Mouse (Mus musculus) heart, embryonic 10.5 days (tissue): Measurements from ENCODE around the gene Stk38l. TPM values are rescaled to one million over a fixed set of nuclear protein-coding genes. Genes with fewer than 3 reads are reported as not detected.
A peak's percentile ranks its signal among the peaks of the same experiment; 100 is the strongest.

ENCODE experiments used
- DNase-seq: peaks from one replicate; pipeline ENCODE4 v3.0.0-alpha.2; 2017; ENCODE audit warnings: low spot score
- H3K27ac ChIP-seq: fragments of 300-500 bp; sonication (generic); 2 replicates; pipeline ENCODE4 v1.5.1; 2016; ENCODE audit warnings: mild to moderate bottlenecking
- H3K27me3 ChIP-seq: fragments of 300-500 bp; sonication (generic); 2 replicates; pipeline ENCODE4 v1.6.1; 2016; ENCODE audit warnings: mild to moderate bottlenecking; ENCODE audit not compliant: poor library complexity, insufficient read depth, severe bottlenecking
- H3K36me3 ChIP-seq: fragments of 300-500 bp; sonication (generic); 2 replicates; pipeline ENCODE4 v1.6.1; 2016; ENCODE audit warnings: mild to moderate bottlenecking, moderate library complexity
- H3K4me1 ChIP-seq: fragments of 300-500 bp; sonication (generic); 2 replicates; pipeline ENCODE4 v1.6.1; 2016; ENCODE audit warnings: mild to moderate bottlenecking
- H3K4me3 ChIP-seq: fragments of 300-500 bp; sonication (generic); 2 replicates; pipeline ENCODE4 v1.5.1; 2016; ENCODE audit warnings: mild to moderate bottlenecking, moderate library complexity
- H3K9me3 ChIP-seq: fragments of 300-500 bp; sonication (generic); 2 replicates; pipeline ENCODE4 v1.6.1; 2016; ENCODE audit warnings: mild to moderate bottlenecking, moderate library complexity
- WGBS: fragments of 180-500 bp; shearing (Covaris S2); methylation state at CpG from one replicate; pipeline ENCODE4 v1.1.7; 2016; 5-methylcytosine and 5-hydroxymethylcytosine counted together
- polyA plus RNA-seq: library from polyadenylated mRNA; unstranded; fragments of >200 nt; fragmentation: Nextera tagmentation; extraction: Ambion mirVana; gene quantifications from 2 replicates; pipeline ENCODE4 v1.2.1, GENCODE M21; 2016

The Stk38l gene
- polyA plus RNA-seq, 1 experiment from 2014 or later, result 31.7 TPM

DNA sequence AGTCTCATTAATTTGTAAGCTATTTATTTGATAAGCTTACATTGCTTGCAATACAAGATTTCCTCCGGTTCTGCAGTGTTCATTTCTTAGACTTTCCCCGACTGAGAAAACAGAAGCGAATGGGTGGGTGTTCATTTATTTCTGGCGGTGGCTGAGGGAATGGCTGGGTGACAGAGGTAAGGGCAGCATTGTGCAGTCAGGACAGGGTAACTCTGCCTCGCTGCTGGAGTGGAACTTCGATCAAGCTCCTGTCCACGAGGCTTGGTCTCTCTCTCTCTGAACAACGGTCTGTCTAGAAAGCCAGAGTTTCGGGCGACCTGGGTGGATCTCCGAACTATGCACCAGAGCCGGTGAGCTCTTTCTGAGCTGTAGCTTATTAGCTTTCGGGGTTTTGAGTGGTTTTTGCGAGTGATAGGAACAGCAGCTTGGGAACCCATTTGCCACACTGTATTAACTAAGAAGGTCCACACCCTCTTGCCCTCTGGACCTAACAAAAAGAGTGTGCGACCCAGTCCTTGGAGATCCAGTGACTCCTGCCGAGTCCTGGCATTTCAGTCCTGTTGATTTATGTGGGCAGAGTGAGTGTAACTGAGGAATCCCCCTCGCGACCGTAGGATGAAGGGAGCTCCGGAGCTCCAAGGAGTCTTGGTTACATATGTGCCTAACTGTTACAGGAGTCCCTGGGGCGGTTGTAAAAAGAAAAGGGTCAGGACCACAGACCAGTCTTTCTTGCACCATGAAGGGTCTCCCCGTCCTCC is 70.5 kb downstream of the Stk38l start:
- 15% methylated on average over 22 of the region's 22 CpGs for WGBS
- peak overlapping the region; percentile 76 for H3K27ac ChIP-seq

DNA sequence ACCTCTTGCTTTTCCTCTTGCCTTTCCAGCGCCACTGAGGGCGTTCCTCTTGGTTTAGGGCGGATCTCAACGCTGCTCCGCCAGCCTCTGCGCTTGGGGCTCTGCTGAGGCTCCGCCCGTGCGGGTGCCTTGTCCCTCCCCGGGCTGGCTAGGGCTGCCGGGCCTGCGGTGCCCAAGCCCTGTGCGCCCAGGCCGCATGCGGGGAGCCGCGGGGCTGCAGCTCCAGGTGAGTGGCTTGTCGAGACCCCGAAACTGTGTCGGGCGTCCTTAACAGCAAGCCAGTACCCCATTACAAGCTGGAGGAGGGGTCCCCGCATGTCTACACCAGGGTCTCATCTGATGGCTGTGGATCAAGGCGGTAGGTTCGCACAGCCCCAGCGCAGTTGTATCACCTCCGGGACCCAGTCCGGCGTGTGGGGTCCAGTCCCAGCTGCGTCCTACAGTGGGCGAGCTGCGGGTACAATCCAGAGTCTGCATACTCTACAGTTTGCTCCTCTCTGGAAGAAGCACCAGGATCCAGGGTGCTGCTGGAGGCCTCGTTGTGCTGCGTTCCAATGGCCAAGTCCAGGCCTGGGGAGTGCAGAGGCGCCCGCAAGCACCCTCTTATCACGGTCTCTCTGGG is 71.2 kb downstream of the Stk38l start, which contains the start of gene Arntl2:
Gene Arntl2, plus strand, starts transcription at position 132 of the 622 bp plus-strand sequence.
- peaks cover 8% of the 10 kb centered on the region; the same call in 1 of the 2 replicates for H3K27me3 ChIP-seq
- H3K4me1 ChIP-seq, result peaks cover 16% of the 10 kb centered on the region; the same call in 1 of the 2 replicates
- H3K36me3 ChIP-seq, result no peaks in the 10 kb centered on the region
- no peaks in the 10 kb centered on the region for H3K9me3 ChIP-seq
- under 1% methylated on average over 36 of the region's 36 CpGs for WGBS
- peak within 1 kb of the TSS; percentile 76 for H3K27ac ChIP-seq
- peak within 1 kb of the TSS; percentile 60 for H3K4me3 ChIP-seq
- peak; percentile 88 for DNase-seq

More for the DNA sequence above, 70.5 kb downstream of the Stk38l start:
- Histone ChIP-seq H3K4me1 (peaks cover 16% of the 10 kb centered on the region; the same call in 1 of the 2 replicates), H3K9me3 (no peaks in the 10 kb centered on the region), H3K27me3 (peaks cover 8% of the 10 kb centered on the region; the same call in 1 of the 2 replicates), H3K36me3 (no peaks in the 10 kb centered on the region), H3K4me3 (peak overlapping the region; percentile 60)
- no peak for DNase-seq

DNA sequence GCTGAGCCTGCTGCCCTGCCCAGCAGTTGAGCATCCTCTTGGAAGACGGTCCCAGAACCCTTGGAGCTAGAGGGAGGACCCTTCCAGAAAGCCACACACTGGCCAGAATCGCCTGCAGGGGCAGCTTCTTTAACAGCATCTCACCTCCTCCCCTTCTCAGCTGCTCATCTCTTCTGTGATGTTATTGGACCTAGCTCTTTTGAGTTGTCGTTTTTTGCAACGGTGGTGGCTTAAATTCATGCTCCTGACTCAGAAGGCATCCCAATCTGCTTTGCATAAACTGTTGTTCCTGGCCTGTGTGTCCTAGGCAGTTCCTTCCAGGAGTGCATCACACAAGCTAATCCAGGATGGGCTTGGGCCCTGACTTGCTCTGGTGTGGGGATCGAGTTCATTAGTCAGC is 72.7 kb downstream of the Stk38l start:
- DNase-seq, result no peak

DNA sequence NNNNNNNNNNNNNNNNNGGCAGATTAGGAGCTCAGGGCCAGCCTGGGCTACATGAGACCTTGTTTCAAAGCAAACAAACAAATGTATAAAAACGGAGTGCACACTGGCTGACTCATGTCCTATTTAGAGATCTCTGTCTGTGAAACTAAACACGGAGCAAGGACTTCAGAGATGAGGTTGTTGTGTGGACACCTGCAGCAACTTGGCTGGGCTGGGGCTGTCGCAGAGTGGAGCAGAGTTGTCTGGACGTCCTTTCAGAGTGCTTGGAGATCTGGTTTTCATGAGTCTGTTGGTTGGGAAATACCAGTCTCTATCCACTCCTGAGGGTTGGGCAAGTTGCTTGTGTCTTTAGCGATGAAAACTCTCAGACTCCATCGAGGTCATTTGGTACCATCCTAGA is 85.2 kb downstream of the Stk38l start:
- Histone ChIP-seq H3K9me3 (no peaks in the 10 kb centered on the region), H3K36me3 (peaks cover 4% of the 10 kb centered on the region; the same call in 1 of the 2 replicates), H3K27me3 (no peaks in the 10 kb centered on the region), H3K4me3 (no peak overlapping the region), H3K27ac (no peak overlapping the region), H3K4me1 (peaks cover 6% of the 10 kb centered on the region; the same call in 1 of the 2 replicates)
- 84% methylated on average over 6 of the region's 6 CpGs for WGBS
- no peak for DNase-seq

More for the DNA sequence above, 72.7 kb downstream of the Stk38l start:
- Histone ChIP-seq H3K4me3 (no peak overlapping the region), H3K4me1 (peaks cover 16% of the 10 kb centered on the region; the same call in 1 of the 2 replicates), H3K9me3 (no peaks in the 10 kb centered on the region), H3K27me3 (peaks cover 8% of the 10 kb centered on the region; the same call in 1 of the 2 replicates), H3K27ac (no peak overlapping the region), H3K36me3 (no peaks in the 10 kb centered on the region)
- 54% methylated on average over 5 of the region's 5 CpGs for WGBS

DNA sequence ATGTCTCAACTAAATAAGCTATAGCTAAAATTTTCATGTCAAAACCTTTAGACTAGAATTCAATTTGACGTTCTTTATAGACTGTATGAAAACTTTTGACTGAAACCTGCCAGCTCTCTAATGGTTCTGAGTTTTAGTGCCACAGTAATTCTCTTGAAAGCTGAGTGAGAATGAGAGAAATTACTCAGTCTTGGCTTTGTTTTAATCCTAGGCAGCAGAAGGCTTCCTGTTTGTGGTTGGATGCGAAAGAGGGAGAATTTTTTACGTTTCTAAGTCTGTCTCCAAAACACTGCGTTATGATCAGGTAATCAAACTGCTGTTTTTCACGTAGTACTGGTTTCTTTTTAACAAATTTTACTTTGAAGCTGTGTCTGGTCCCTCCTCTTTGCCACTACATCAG is 88.2 kb downstream of the Stk38l start:
- no peak for DNase-seq
- H3K4me1 ChIP-seq, result no peaks in the 10 kb centered on the region
- WGBS, result 83% methylated on average over 5 of the region's 5 CpGs
- H3K36me3 ChIP-seq, result peaks cover 8% of the 10 kb centered on the region; the same call in 1 of the 2 replicates
- H3K4me3 ChIP-seq, result no peak overlapping the region
- no peaks in the 10 kb centered on the region for H3K27me3 ChIP-seq
- no peaks in the 10 kb centered on the region for H3K9me3 ChIP-seq
- H3K27ac ChIP-seq, result no peak overlapping the region

DNA sequence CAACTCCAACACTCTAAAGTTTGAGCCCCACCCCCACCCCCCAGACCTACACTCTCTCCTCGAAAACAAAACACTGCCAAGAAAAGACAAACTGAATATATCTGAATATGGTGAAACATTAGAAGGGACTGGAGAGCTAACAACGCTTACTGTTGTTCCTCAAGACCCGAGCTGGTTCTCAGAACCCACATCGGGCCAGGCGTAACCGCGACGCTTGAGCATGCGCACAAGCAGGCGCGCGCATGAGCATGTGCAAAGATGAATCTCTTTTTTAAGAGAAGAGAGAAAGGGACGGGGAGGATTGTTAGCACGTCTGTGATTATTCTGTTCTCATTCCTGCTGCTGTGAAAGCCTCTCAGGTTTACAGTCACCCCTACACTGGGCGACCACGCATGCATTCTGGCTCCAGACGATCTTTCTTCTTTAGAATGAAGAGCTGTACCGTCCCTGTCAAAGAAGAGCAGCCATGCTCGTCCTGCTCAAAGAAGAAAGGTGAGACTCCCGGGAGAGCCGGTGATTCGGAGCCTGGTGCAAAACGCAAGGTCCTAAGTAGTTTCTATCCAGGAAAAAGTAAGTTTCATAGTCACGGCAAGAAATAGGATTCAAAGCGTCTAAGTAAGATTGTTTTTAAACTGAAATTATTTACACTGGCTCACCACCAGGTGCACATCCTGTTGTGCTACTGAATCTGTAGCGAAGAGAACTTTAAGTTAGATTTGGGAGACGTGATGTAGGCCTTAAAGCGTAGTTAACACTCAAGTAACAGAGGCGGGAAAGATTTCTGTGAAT is 95.6 kb downstream of the Stk38l start:
- H3K36me3 ChIP-seq, result 0 out of 2 replicates have a peak, but pooled peaks cover 7% of the 10 kb centered on the region
- no peaks in the 10 kb centered on the region for H3K4me1 ChIP-seq
- no peak for DNase-seq
- H3K9me3 ChIP-seq, result no peaks in the 10 kb centered on the region
- WGBS, result 84% methylated on average over 29 of the region's 29 CpGs
- no peaks in the 10 kb centered on the region for H3K27me3 ChIP-seq
- H3K27ac ChIP-seq, result no peak overlapping the region
- no peak overlapping the region for H3K4me3 ChIP-seq

DNA sequence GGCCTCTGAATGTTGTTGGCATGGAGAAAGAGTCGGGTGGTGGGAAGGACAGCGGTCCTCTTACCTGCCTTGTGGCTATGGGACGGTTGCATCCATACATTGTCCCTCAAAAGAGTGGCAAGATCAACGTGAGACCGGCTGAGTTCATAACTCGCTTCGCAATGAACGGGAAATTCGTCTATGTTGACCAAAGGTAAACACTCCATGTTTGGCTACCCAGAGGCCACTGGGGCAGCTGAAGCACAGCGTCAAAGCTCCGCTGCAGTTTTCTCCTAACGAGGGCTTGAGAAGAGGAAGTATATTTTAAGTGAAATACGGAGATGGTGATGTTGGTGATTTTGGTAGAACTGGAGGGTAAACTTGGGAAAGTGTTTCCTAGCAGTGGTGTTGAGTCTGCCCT is 97.2 kb downstream of the Stk38l start:
- H3K4me1 ChIP-seq, result no peaks in the 10 kb centered on the region
- H3K36me3 ChIP-seq, result 0 out of 2 replicates have a peak, but pooled peaks cover 4% of the 10 kb centered on the region
- H3K4me3 ChIP-seq, result no peak overlapping the region
- no peak overlapping the region for H3K27ac ChIP-seq
- no peak for DNase-seq
- no peaks in the 10 kb centered on the region for H3K27me3 ChIP-seq
- 89% methylated on average over 13 of the region's 13 CpGs for WGBS
- no peaks in the 10 kb centered on the region for H3K9me3 ChIP-seq

DNA sequence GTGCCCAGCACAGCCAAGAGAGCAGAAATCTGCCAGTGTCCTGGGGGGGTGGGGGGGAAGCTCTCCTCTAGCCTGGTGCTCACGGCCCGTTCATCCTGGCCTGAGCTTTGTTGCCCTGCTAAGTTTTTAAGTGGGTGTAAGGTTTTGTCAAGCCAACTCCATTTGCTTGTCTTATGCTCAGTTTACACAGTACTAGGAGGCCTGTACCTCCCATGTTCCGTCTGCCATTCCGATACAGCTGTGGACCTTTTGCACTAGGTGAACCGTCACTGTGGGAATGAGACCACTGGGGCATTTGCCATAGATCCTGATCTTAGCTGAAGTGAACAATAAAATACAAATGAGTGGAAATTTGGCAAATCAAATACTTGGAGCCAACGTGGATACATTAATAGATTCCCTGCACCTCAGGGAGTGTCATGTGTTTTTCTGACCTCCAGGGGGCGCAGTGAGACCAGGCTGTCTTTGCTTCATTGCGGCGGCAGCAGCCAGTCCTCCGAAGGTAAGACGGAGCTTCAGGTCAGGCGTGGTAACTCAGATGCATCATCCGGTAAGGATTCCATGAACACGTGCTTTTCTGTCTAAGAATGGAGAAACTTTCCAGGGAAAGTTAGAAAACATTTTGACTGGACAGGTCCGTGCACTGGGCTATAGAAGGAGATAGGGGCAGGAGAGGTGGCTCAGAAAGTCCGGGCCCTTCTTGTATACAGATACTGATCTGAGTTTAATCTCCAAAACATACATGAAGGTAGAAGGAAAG is 100.1 kb downstream of the Stk38l start:
- Histone ChIP-seq H3K4me1 (no peaks in the 10 kb centered on the region), H3K36me3 (0 out of 2 replicates have a peak, but pooled peaks cover 4% of the 10 kb centered on the region), H3K27me3 (no peaks in the 10 kb centered on the region), H3K27ac (no peak overlapping the region), H3K4me3 (no peak overlapping the region), H3K9me3 (no peaks in the 10 kb centered on the region)
- WGBS, result 45% methylated on average over 16 of the region's 16 CpGs
- peak; percentile 84 for DNase-seq

DNA sequence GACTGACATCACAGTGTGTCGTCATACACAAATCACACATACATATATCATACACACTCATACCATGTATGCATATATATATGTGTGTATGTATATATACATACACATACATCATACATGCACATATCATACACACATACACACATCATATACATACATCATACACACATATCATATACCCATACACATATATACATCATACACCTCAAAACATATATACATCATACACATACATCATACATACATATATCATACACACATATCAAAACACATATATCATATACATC is 100.6 kb downstream of the Stk38l start:
- no peak overlapping the region for H3K27ac ChIP-seq
- H3K4me3 ChIP-seq, result no peak overlapping the region
- 0 out of 2 replicates have a peak, but pooled peaks cover 4% of the 10 kb centered on the region for H3K36me3 ChIP-seq
- WGBS, result 76% methylated on average over 1 of the region's 1 CpGs
- no peak for DNase-seq
- no peaks in the 10 kb centered on the region for H3K27me3 ChIP-seq
- H3K4me1 ChIP-seq, result no peaks in the 10 kb centered on the region
- H3K9me3 ChIP-seq, result no peaks in the 10 kb centered on the region

Other genes starting within 250 kb of the Stk38l start
- gene Itpr2, start 222.8 kb upstream of the Stk38l start, polyA plus RNA-seq, result 19.4 and 22.1 TPM in 2 replicates
- 85.1 and 91.3 TPM in 2 replicates for gene Fgfr1op2, start 147.8 kb upstream of the Stk38l start, polyA plus RNA-seq
- 54.5 and 63.1 TPM in 2 replicates for gene Ints13, start 147.2 kb upstream of the Stk38l start, polyA plus RNA-seq
- gene Med21, start 82.4 kb upstream of the Stk38l start, polyA plus RNA-seq, result 123 and 129 TPM in 2 replicates
- 38.3 and 46.9 TPM in 2 replicates for gene Tm7sf3, start 82.2 kb upstream of the Stk38l start, polyA plus RNA-seq
- gene Arntl2, start 71.1 kb downstream of the Stk38l start, polyA plus RNA-seq, result 2.7 and 3.6 TPM in 2 replicates
- gene Smco2, start 125.1 kb downstream of the Stk38l start, polyA plus RNA-seq, result not detected in 2 replicates
- gene Ppfibp1, start 163.5 kb downstream of the Stk38l start, polyA plus RNA-seq, result 67.3 and 88.3 TPM in 2 replicates
- gene 1700034J05Rik, start 229.4 kb downstream of the Stk38l start, polyA plus RNA-seq, result 0.22 and 0.33 TPM in 2 replicates